Mouse (Mus musculus) bone marrow macrophage, adult 2 months (primary cell): ENCODE data around the gene Aff1.

Experiments
- CTCF ChIP-seq: IDR thresholded peaks from 2 replicates; pipeline ENCODE4 v1.5.1; 2012; ENCODE audit warnings: low read depth, mild to moderate bottlenecking, low read length, moderate library complexity
- POLR2A ChIP-seq: IDR thresholded peaks from 2 replicates; pipeline ENCODE4 v1.6.1; 2012; ENCODE audit warnings: mild to moderate bottlenecking, low read depth, low read length, borderline replicate concordance

DNA sequence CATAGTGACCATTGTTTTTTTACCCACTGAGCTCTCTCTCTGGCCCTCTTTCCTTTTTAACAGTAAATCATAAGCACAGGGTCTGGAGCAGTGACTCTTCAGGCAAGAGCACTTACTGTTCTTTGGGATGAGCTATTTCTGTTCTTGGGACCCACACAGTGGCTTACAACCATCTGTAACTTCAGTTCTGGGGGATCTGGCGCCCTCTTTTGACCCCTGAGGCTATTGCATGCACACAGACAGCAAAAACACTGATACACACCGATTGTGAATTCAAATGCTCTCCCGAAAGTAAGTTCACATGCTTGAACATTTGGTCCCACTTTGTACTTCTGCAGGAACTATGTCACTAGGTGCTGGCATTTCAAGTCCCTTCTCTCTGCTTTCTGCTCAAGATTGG, 9.3 kb downstream of the Aff1 start:
- no peak for TF ChIP-seq POLR2A
- no peak; the same call in 1 of the 2 replicates for TF ChIP-seq CTCF
